Mouse (Mus musculus): ENCODE data around the gene Plcl2. TPM values are rescaled to one million over a fixed set of nuclear protein-coding genes. Genes with fewer than 3 reads are reported as not detected.
A peak's percentile ranks its signal among the peaks of the same experiment; 100 is the strongest.
"Not testable (repeated sequence)": the region's sequence is repeated elsewhere in the genome, so short reads cannot be mapped to it uniquely, and the experiment has no call there.

Gene Plcl2
- polyA plus RNA-seq, 1 experiment = not detected

DNA sequence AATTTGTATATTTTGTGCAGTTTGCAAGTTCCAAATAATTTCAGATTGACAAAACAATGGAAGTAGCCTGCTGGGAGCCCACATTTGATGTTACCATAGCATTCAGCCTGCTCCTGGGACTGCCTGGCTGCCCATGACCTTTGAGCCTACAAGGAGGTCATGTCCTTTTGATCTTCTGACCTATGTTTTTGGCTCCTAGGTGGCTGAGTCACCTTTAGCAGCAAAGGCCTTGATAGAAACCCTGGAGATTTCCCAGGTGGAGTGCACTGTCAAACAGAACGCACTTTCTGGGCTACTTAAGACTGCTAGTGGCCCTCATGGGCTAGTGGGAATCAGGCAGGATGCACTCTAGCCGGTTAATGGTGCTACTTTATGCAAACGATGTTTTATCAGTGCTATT is 112.8 kb downstream of the Plcl2 start:
- WGBS = 87% methylated on average over 3 of the region's 3 CpGs
- peaks cover 7% of the 10 kb centered on the region for H3K4me1 ChIP-seq (ENCODE audit: control insufficient read depth, insufficient read depth, low read length)
- H3K27ac ChIP-seq (ENCODE audit: insufficient read depth, low read depth, low read length) = no peak overlapping the region
- no peak for TF ChIP-seq CTCF (IDR thresholded peaks at IDR 0.05; ENCODE audit: insufficient read depth, low read depth, low read length)
- TF ChIP-seq POLR2A (IDR thresholded peaks at IDR 0.05; ENCODE audit: insufficient read depth, low read depth, low read length) = no peak
- no peak overlapping the region for H3K4me3 ChIP-seq (ENCODE audit: insufficient read depth, low read depth, low read length)

DNA sequence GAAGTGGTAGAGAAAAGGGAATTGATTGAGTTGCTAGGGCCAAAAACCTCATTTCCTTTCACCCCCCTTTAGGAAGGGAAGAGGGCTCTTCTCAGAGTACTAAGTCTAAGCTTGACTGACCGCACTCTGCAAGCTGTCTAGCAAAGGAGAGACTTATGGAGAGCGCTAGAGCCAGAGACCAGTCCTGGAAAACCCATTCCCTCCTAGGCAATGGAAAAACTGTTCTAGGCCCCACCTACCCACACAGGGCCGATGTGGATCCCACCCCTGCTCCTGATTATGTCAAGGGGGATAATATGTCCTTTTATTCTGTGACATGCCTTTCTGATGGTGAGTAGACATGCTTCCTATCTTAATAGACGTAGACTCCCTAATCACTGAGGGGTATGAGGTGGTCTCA is 116.4 kb downstream of the Plcl2 start:
- H3K4me3 ChIP-seq (ENCODE audit: insufficient read depth, low read depth, low read length) = no peak overlapping the region
- TF ChIP-seq CTCF (IDR thresholded peaks at IDR 0.05; ENCODE audit: insufficient read depth, low read depth, low read length) (no peak), POLR2A (IDR thresholded peaks at IDR 0.05; ENCODE audit: insufficient read depth, low read depth, low read length) (no peak)
- WGBS = 95% methylated on average over 4 of the region's 4 CpGs
- no peak overlapping the region for H3K27ac ChIP-seq (ENCODE audit: insufficient read depth, low read depth, low read length)
- H3K4me1 ChIP-seq (ENCODE audit: control insufficient read depth, insufficient read depth, low read length) = peaks cover 8% of the 10 kb centered on the region

DNA sequence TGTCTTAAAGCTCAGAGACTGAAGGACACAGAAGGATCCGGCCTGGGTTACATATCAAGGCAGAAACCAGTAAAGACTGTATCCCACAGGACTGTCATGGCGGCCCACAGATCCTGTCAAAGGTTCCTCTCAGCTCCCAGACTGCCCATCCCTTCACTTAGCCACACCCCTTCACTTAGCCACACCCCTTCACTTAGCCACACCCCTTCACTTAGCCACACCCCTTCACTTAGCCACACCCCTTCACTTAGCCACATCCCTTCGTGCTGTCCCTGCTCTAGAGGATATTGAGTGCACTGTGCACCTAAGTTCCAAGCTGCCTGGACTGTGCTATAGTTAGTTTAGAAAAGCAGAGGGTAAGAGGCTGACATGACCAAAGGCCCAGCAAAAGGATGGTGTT is 118.5 kb downstream of the Plcl2 start:
- no peak overlapping the region for H3K4me3 ChIP-seq (ENCODE audit: insufficient read depth, low read depth, low read length)
- 93% methylated on average over 3 of the region's 3 CpGs for WGBS
- peaks cover 8% of the 10 kb centered on the region for H3K4me1 ChIP-seq (ENCODE audit: control insufficient read depth, insufficient read depth, low read length)
- TF ChIP-seq CTCF (IDR thresholded peaks at IDR 0.05; ENCODE audit: insufficient read depth, low read depth, low read length) = no peak
- TF ChIP-seq POLR2A (IDR thresholded peaks at IDR 0.05; ENCODE audit: insufficient read depth, low read depth, low read length) = no peak
- H3K27ac ChIP-seq (ENCODE audit: insufficient read depth, low read depth, low read length) = no peak overlapping the region

DNA sequence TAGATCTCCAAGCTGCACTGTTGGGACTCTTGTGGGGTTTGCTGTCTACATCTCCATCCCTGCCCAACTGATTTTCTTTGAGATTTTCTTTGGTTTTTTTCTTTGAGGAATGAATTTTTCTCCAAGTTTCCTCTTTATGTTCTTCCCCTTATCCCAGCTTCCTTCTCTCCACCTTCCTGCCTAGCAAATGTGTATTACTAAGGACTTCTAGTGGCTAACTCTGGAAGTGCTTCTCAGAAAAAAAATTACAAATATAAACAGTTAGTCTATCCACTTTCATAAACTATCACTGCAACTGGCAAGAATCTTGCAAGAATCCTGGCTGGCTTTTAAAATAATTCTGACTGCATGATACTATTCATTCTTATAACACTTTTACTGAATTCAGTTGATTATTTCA is 119.5 kb downstream of the Plcl2 start:
- Histone ChIP-seq H3K27ac (ENCODE audit: insufficient read depth, low read depth, low read length) (no peak overlapping the region), H3K4me3 (ENCODE audit: insufficient read depth, low read depth, low read length) (no peak overlapping the region), H3K4me1 (ENCODE audit: control insufficient read depth, insufficient read depth, low read length) (peaks cover 6% of the 10 kb centered on the region)
- no peak for TF ChIP-seq POLR2A (IDR thresholded peaks at IDR 0.05; ENCODE audit: insufficient read depth, low read depth, low read length)
- TF ChIP-seq CTCF (IDR thresholded peaks at IDR 0.05; ENCODE audit: insufficient read depth, low read depth, low read length) = no peak

DNA sequence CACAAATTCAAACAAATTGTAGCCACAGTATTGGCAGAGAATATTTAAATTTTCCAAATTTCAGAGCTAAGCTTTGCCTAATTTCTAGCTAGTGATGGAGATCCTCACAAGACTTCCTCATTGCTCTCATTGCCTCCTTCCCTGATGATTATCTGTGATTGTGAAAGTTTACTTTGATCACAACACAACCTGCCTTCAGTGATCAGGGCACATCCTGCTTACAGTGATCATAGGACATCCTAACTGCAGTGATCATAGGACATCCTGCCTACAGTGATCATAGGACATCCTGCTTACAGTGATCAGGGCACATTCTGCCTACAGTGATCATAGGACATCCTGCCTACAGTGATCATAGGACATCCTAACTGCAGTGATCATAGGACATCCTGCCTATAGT is 121.8 kb downstream of the Plcl2 start:
- H3K4me1 ChIP-seq (ENCODE audit: control insufficient read depth, insufficient read depth, low read length); H3K27ac ChIP-seq (ENCODE audit: insufficient read depth, low read depth, low read length); H3K4me3 ChIP-seq (ENCODE audit: insufficient read depth, low read depth, low read length): not testable (repeated sequence)

DNA sequence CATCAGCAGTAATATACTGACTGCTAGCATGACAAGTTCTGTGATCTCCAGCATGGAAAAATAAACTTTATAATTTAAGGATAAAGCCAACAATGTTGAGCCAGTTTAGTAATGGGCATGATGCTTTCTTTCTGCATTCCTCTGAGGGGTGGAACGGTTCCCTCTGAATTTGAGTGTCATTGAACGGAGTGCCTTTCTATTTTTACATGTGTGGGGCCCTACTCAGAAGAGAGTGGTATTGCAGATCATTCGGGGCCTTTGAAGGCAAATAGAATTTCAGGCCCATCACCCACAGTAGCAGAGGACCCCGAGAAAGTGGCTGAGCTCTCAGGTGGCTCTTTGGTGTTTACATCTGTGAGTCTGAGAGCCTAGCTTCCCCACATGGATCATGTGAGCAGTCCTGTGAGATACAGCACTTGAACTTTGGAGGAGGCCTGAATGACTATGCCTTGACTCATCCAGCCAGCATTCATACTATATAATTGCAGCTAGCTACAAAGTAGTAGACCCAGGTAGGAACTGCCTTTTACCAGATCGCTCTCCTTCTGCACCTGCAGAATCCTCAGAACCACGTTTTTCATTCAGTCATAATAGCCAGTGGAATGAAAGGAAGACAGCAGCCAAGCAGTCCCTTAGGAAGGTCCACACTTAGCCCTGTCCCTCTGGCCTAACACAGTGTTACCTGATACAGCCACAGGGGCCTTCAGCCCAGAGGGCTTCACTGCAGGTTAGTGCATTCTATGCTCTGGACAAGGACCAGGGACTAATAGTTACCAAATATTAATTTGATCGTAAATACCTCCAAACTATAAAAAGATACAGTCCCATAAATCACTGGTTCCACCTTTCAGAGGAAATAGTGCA is 125.0 kb downstream of the Plcl2 start:
- Histone ChIP-seq H3K27ac (ENCODE audit: insufficient read depth, low read depth, low read length) (0 out of 2 replicates have a peak overlapping the region, but pooled peaks have one; percentile 29), H3K4me3 (ENCODE audit: insufficient read depth, low read depth, low read length) (no peak overlapping the region), H3K4me1 (ENCODE audit: control insufficient read depth, insufficient read depth, low read length) (0 out of 2 replicates have a peak, but pooled peaks cover 2% of the 10 kb centered on the region)
- TF ChIP-seq POLR2A (IDR thresholded peaks at IDR 0.05; ENCODE audit: insufficient read depth, low read depth, low read length) = no peak
- no peak for TF ChIP-seq CTCF (IDR thresholded peaks at IDR 0.05; ENCODE audit: insufficient read depth, low read depth, low read length)
- 55% methylated on average over 7 of the region's 7 CpGs for WGBS

DNA sequence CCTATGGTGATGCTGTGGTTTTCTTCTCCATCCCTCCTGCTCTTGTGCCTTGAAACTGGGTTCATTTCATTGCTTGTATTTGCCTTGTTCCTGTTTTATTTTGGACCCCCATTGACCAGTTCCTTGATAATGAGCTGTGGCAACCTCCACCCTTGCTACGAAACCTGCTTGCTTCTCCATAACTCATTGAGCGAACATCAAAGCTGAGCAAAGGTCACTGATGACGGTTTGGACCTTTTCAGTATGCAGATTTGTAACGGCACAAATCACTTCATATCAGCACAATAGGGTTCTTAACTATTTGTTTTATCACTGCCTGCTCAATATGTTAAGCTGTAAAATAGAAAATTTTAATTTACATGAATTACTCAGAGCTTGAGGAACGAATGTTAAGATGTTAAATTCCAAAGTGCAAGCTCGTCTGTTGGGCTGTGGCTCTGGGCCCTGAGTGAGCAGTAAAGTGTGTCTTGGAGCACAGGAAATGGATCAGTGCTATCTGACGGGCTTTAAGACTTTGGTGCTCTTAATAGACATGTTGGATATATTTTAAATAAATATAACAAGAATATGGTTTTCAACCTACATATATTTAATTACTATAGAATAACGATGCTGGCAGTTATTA is 126.9 kb downstream of the Plcl2 start:
- H3K4me1 ChIP-seq (ENCODE audit: control insufficient read depth, insufficient read depth, low read length) = 0 out of 2 replicates have a peak, but pooled peaks cover 2% of the 10 kb centered on the region
- no peak overlapping the region for H3K4me3 ChIP-seq (ENCODE audit: insufficient read depth, low read depth, low read length)
- TF ChIP-seq CTCF (IDR thresholded peaks at IDR 0.05; ENCODE audit: insufficient read depth, low read depth, low read length) (no peak), POLR2A (IDR thresholded peaks at IDR 0.05; ENCODE audit: insufficient read depth, low read depth, low read length) (no peak)
- WGBS = 89% methylated on average over 8 of the region's 8 CpGs
- no peak overlapping the region for H3K27ac ChIP-seq (ENCODE audit: insufficient read depth, low read depth, low read length)

DNA sequence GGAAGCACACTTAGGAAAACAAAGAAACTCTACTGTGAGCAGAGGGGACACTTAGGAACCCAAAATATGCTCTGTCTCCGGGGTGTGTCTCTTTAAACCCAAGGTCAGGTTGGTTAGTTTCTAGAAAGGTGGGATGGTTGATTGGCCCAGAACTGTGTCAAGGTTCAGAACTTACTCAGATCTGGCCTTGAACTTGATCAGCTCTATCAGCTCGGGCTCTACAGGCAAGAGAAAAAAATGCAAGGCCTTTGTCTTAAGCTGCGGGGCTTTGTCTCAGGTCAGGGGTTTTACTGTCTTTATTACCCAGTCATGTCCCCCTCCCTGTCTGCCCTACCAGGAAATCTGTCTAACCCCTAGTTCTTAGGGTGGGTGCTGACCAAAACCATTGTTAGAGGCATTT is 129.6 kb downstream of the Plcl2 start:
- TF ChIP-seq POLR2A (IDR thresholded peaks at IDR 0.05; ENCODE audit: insufficient read depth, low read depth, low read length) (no peak), CTCF (IDR thresholded peaks at IDR 0.05; ENCODE audit: insufficient read depth, low read depth, low read length) (no peak)
- H3K4me3 ChIP-seq (ENCODE audit: insufficient read depth, low read depth, low read length) = no peak overlapping the region
- H3K4me1 ChIP-seq (ENCODE audit: control insufficient read depth, insufficient read depth, low read length) = peaks cover 7% of the 10 kb centered on the region
- no peak overlapping the region for H3K27ac ChIP-seq (ENCODE audit: insufficient read depth, low read depth, low read length)
- 91% methylated on average over 3 of the region's 3 CpGs for WGBS

DNA sequence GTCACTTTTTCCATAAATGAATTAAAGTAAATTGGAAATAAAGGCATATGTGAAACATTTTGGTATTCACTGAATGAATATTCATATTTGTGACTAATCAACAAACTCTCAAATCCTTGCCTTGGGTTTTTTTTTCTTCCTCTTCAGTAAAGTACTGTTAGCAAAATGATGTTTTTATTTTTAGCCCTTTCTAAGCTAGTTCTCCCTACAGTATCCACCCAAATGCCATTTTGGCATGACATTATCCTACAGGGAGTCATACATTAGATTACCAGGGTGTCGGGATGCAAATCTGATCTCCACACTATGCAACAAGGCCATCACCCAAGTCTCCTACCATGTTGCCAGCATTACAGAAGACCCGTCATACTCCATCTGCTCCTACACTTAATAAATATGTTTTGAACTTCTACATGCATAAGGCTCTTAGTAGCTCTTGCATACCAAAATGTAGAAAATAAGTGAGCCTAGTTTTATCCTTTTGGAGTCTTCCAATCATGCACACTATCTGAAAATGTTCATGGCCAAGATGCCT is 131.9 kb downstream of the Plcl2 start:
- TF ChIP-seq CTCF (IDR thresholded peaks at IDR 0.05; ENCODE audit: insufficient read depth, low read depth, low read length) (no peak), POLR2A (IDR thresholded peaks at IDR 0.05; ENCODE audit: insufficient read depth, low read depth, low read length) (no peak)
- peaks cover 9% of the 10 kb centered on the region for H3K4me1 ChIP-seq (ENCODE audit: control insufficient read depth, insufficient read depth, low read length)
- H3K27ac ChIP-seq (ENCODE audit: insufficient read depth, low read depth, low read length) = no peak overlapping the region
- WGBS = 96% methylated on average over 2 of the region's 2 CpGs
- H3K4me3 ChIP-seq (ENCODE audit: insufficient read depth, low read depth, low read length) = no peak overlapping the region
